Mouse (Mus musculus) hindbrain, embryonic 14.5 days (tissue): Measurements from ENCODE around the gene Shroom2. TPM values are rescaled to one million over a fixed set of nuclear protein-coding genes. Genes with fewer than 3 reads are reported as not detected.

Source experiments
- ATAC-seq: fragments of 200-750 bp; cut with Nextera tagmentation; 2 replicates; pipeline ENCODE4 v1.8.0; 2017; ENCODE audit warnings: moderate number of reproducible peaks, mild to moderate bottlenecking, moderate TSS enrichment, moderate library complexity; ENCODE audit not compliant: low FRiP score
- DNase-seq: peaks from one replicate; pipeline ENCODE4 v3.0.0-alpha.2; 2015; ENCODE audit warnings: low spot score
- H3K27ac ChIP-seq: fragments of 300-500 bp; sonication (generic); 2 replicates; pipeline ENCODE4 v1.5.1; 2014; ENCODE audit warnings: mild to moderate bottlenecking, moderate library complexity
- H3K27me3 ChIP-seq: fragments of 300-500 bp; sonication (generic); 2 replicates; pipeline ENCODE4 v1.6.1; 2014; ENCODE audit warnings: mild to moderate bottlenecking, low read length, mixed read lengths; ENCODE audit not compliant: control insufficient read depth, insufficient read depth
- H3K36me3 ChIP-seq: fragments of 300-500 bp; sonication (generic); replicated peaks from 2 replicates; pipeline ENCODE4 v1.6.1; 2014; ENCODE audit not compliant: control insufficient read depth, insufficient read depth
- H3K4me1 ChIP-seq: fragments of 300-500 bp; sonication (generic); replicated peaks from 2 replicates; pipeline ENCODE4 v1.6.1; 2014; ENCODE audit warnings: antibody characterized with exemption, low read length, mixed read lengths; ENCODE audit not compliant: control insufficient read depth, insufficient read depth
- H3K4me2 ChIP-seq: fragments of 300-500 bp; sonication (generic); replicated peaks from 2 replicates; pipeline ENCODE4 v1.6.1; 2014; ENCODE audit warnings: mild to moderate bottlenecking, moderate library complexity
- H3K4me3 ChIP-seq: fragments of 300-500 bp; sonication (generic); replicated peaks from 2 replicates; pipeline ENCODE4 v1.5.1; 2014; ENCODE audit warnings: mild to moderate bottlenecking, low read length
- H3K9ac ChIP-seq: fragments of 300-500 bp; sonication (generic); 2 replicates; pipeline ENCODE4 v1.6.1; 2014
- H3K9me3 ChIP-seq: fragments of 300-500 bp; sonication (generic); 2 replicates; pipeline ENCODE4 v1.6.1; 2016; ENCODE audit warnings: low read length; ENCODE audit not compliant: control insufficient read depth
- WGBS: fragments of 180-500 bp; shearing (Covaris S2); extraction: QIAGEN DNeasy Blood & Tissue Kit; methylation state at CpG from one replicate; pipeline ENCODE4 v1.1.7; 2014; 5-methylcytosine and 5-hydroxymethylcytosine counted together
- polyA plus RNA-seq: library from polyadenylated mRNA; unstranded; fragments of >200 nt; fragmentation: Nextera tagmentation; extraction: Ambion mirVana; gene quantifications from 2 replicates; pipeline ENCODE4 v1.2.1, GENCODE M21; 2014

The Shroom2 gene
- polyA plus RNA-seq, 1 experiment from 2014 or later, result 133 TPM

DNA sequence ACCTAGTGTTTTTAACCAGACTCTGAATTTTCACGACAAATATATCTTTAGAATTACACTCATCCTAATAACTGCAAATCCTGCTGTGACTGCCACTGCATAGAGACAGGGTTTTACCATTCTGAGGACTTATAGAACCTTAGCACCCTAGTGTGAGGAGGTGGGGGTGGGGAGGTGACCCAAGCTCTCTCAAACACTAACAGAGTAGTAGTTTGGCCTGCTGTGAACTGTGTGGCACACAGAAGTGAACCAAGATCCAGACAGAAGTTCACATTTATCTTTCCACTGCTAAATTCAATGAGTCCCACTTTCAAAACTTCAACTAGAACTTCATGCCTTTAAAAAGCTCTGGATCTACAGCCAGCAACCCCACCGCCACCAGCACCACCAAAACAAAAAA lies 6.4 kb downstream of the Shroom2 start:
- no peak overlapping the region for H3K4me3 ChIP-seq
- no peak overlapping the region for H3K27ac ChIP-seq
- H3K9me3 ChIP-seq, result no peaks in the 10 kb centered on the region
- H3K9ac ChIP-seq, result no peak overlapping the region
- ATAC-seq, result no peak
- peaks cover 15% of the 10 kb centered on the region for H3K27me3 ChIP-seq
- no peak for DNase-seq
- no peaks in the 10 kb centered on the region for H3K4me1 ChIP-seq
- H3K4me2 ChIP-seq, result no peak overlapping the region
- WGBS, result 64% methylated on average over 2 of the region's 2 CpGs
- H3K36me3 ChIP-seq, result no peaks in the 10 kb centered on the region

DNA sequence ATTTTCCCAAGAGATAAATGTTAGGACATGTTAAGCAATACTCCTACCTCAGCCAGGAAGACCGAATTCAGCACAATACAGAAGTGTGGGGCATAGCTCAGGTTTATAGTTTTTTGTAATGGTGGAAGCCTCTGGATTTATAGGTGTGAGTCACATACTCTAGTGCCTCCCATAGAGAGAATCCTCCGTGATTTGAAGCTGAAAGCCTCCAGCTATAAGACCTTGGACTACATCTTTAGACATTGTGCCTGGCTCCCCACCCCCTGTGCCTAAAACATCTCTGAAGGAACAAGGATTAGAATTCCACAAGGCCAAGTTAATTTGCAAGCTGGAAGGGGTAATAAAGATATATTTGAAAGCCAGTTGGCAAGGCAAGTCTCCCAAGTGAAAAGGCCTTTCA lies 6.8 kb downstream of the Shroom2 start:
- Histone ChIP-seq H3K27me3 (peaks cover 11% of the 10 kb centered on the region; the same call in 1 of the 2 replicates), H3K27ac (no peak overlapping the region), H3K4me3 (no peak overlapping the region), H3K9me3 (no peaks in the 10 kb centered on the region), H3K4me1 (no peaks in the 10 kb centered on the region), H3K9ac (no peak overlapping the region), H3K4me2 (no peak overlapping the region), H3K36me3 (no peaks in the 10 kb centered on the region)
- DNase-seq, result no peak
- WGBS, result 61% methylated on average over 2 of the region's 2 CpGs
- no peak for ATAC-seq

- H3K27me3 ChIP-seq, result no peaks in the 10 kb centered on the region
- H3K36me3 ChIP-seq, result no peaks in the 10 kb centered on the region
- no peak overlapping the region for H3K27ac ChIP-seq
- no peak overlapping the region for H3K4me3 ChIP-seq
- 92% methylated on average over 5 of the region's 5 CpGs for WGBS
- H3K9ac ChIP-seq, result no peak overlapping the region
- no peak overlapping the region for H3K4me2 ChIP-seq
- ATAC-seq (no peak), DNase-seq (no peak)
- H3K9me3 ChIP-seq, result no peaks in the 10 kb centered on the region
- H3K4me1 ChIP-seq, result no peaks in the 10 kb centered on the region
Measured at GRCm38 (mm10) chrX:152756293-152756692, 13.0 kb downstream of the Shroom2 start.

DNA sequence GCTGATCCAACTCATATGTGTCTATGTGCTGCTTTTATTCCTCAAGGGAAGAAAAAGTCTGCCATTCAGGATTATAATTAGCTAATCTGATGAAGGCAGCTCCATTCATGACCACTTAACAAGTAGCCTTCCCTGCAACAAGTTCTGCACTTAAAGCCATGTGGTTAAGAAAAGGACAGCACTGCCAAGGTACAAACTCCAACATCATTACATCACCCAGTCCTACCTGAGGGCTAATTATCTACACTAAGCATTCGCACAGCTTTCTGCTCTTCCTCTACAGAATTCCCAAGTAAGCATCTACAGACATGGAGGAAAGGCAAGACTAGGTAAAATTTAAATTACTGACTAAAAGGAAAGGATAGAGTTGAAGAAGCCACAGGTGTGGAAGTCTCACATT lies 13.4 kb downstream of the Shroom2 start:
- no peaks in the 10 kb centered on the region for H3K9me3 ChIP-seq
- no peak overlapping the region for H3K4me2 ChIP-seq
- H3K27me3 ChIP-seq, result no peaks in the 10 kb centered on the region
- H3K9ac ChIP-seq, result no peak overlapping the region
- 94% methylated on average over 1 of the region's 1 CpGs for WGBS
- H3K4me3 ChIP-seq, result no peak overlapping the region
- H3K36me3 ChIP-seq, result no peaks in the 10 kb centered on the region
- no peak overlapping the region for H3K27ac ChIP-seq
- no peaks in the 10 kb centered on the region for H3K4me1 ChIP-seq
- no peak for DNase-seq
- no peak for ATAC-seq

GRCm38 (mm10) chrX:152745925-152746324 lies 23.3 kb downstream of the Shroom2 start:
- ATAC-seq, result no peak
- Histone ChIP-seq H3K4me2 (no peak overlapping the region), H3K36me3 (no peaks in the 10 kb centered on the region), H3K4me3 (no peak overlapping the region), H3K27me3 (peaks cover 15% of the 10 kb centered on the region), H3K4me1 (no peaks in the 10 kb centered on the region), H3K9ac (no peak overlapping the region), H3K9me3 (no peaks in the 10 kb centered on the region), H3K27ac (no peak overlapping the region)
- 52% methylated on average over 2 of the region's 2 CpGs for WGBS
- no peak for DNase-seq

DNA sequence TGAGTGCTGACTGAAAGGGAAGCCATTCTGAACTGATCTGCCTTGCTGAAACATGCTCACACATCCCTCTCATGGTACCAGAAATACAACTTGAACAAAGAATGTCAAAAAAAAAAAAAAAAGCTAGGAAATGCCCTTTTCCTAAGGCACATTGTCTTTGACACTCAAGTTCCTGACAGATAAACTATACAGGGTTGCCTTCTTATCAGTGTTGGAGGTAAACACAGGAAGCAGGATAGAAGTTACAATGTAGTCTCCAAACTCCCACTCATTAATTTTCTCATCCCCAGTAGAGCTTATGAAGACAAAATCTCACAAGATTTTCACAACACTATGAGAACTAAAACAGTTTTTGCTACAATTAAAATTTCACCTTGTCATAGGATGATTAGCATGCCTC lies 25.6 kb downstream of the Shroom2 start:
- DNase-seq (no peak), ATAC-seq (no peak)
- H3K27me3 ChIP-seq, result peaks cover 30% of the 10 kb centered on the region
- no peaks in the 10 kb centered on the region for H3K4me1 ChIP-seq
- no peaks in the 10 kb centered on the region for H3K36me3 ChIP-seq
- H3K9me3 ChIP-seq, result no peaks in the 10 kb centered on the region
- no peak overlapping the region for H3K9ac ChIP-seq
- no peak overlapping the region for H3K4me2 ChIP-seq
- H3K27ac ChIP-seq, result no peak overlapping the region
- no peak overlapping the region for H3K4me3 ChIP-seq

DNA sequence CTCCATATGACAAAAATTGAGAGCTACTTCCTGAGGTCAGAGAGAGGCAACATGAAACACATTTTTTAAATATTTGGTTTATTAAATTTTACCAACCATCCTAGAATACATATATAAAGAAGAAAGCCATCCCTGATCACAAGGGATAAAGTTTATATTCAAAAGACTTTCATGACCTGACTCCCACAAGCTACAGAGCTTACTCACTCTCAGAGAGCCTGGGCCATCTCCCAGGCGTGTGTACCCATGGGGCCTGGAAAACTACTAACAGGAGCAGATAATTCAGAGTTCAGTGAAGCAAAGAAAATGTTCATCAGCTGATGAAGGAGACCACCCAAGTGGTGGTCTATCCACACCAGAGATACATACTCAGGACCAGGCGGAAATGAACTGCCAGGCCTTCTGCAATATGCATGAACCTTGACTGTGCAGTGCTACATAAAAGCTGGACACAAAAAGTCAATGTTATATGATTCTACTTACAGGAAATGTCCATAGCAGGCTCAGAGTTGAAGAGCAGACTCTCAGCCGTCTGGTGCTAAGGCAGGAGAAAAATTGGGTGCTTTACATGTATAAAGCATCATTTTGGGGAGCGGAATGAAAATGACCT lies 30.4 kb downstream of the Shroom2 start:
- no peak for DNase-seq
- H3K27me3 ChIP-seq, result peaks cover 39% of the 10 kb centered on the region
- 71% methylated on average over 4 of the region's 4 CpGs for WGBS

GRCm38 (mm10) chrX:152738191-152738590 lies 31.1 kb downstream of the Shroom2 start:
- no peak overlapping the region for H3K4me3 ChIP-seq
- H3K9ac ChIP-seq, result no peak overlapping the region
- H3K9me3 ChIP-seq, result no peaks in the 10 kb centered on the region
- H3K27ac ChIP-seq, result no peak overlapping the region
- H3K36me3 ChIP-seq, result no peaks in the 10 kb centered on the region
- no peak overlapping the region for H3K4me2 ChIP-seq
- H3K27me3 ChIP-seq, result peaks cover 36% of the 10 kb centered on the region
- no peak for ATAC-seq
- WGBS, result 80% methylated on average over 2 of the region's 2 CpGs
- DNase-seq, result no peak
- H3K4me1 ChIP-seq, result no peaks in the 10 kb centered on the region

More for the DNA sequence above, 30.4 kb downstream of the Shroom2 start:
- H3K27ac ChIP-seq, result no peak overlapping the region
- no peak overlapping the region for H3K9ac ChIP-seq
- H3K4me2 ChIP-seq, result no peak overlapping the region
- no peak for ATAC-seq
- no peaks in the 10 kb centered on the region for H3K9me3 ChIP-seq
- H3K36me3 ChIP-seq, result no peaks in the 10 kb centered on the region
- no peak overlapping the region for H3K4me3 ChIP-seq
- H3K4me1 ChIP-seq, result no peaks in the 10 kb centered on the region

GRCm38 (mm10) chrX:152735283-152735682 lies 34.0 kb downstream of the Shroom2 start:
- Histone ChIP-seq H3K27ac (no peak overlapping the region), H3K4me2 (no peak overlapping the region), H3K9ac (no peak overlapping the region), H3K36me3 (no peaks in the 10 kb centered on the region), H3K9me3 (no peaks in the 10 kb centered on the region), H3K4me3 (no peak overlapping the region), H3K27me3 (peaks cover 31% of the 10 kb centered on the region), H3K4me1 (no peaks in the 10 kb centered on the region)
- ATAC-seq (no peak), DNase-seq (no peak)

DNA sequence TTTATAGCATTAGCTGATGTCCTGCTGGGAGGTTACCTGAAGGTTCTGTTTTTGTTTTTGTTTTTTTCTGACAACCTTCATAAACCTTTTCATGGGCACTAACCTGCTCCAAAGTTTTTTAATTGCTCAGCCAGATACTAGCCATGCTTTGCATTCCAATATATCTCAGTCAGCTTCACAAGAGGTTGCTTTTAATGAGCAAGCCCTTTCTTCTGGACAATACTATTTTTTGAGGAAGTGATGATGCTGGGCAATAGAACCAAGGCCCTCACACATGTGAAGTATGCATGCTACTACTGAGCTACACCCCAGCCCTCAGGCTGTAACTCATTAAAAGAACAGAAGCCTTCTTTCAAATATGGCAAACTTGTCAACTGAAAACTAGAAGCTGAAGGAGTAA lies 52.6 kb downstream of the Shroom2 start:
- H3K27me3 ChIP-seq, result peaks cover 4% of the 10 kb centered on the region; the same call in 1 of the 2 replicates
- no peak overlapping the region for H3K4me3 ChIP-seq
- no peaks in the 10 kb centered on the region for H3K36me3 ChIP-seq
- H3K4me1 ChIP-seq, result no peaks in the 10 kb centered on the region
- H3K4me2 ChIP-seq, result no peak overlapping the region
- no peak overlapping the region for H3K27ac ChIP-seq
- no peak overlapping the region for H3K9ac ChIP-seq
- DNase-seq (no peak), ATAC-seq (no peak)
- no peaks in the 10 kb centered on the region for H3K9me3 ChIP-seq
